Mouse (Mus musculus) forebrain, embryonic 10.5 days (tissue): Measurements from ENCODE around the gene 1700025C18Rik. TPM values are rescaled to one million over a fixed set of nuclear protein-coding genes. Genes with fewer than 3 reads are reported as not detected.

Source experiments
- DNase-seq: peaks from one replicate; pipeline ENCODE4 v3.0.0-alpha.2; 2017; ENCODE audit warnings: low spot score; ENCODE audit errors: extremely low spot score
- H3K27ac ChIP-seq: fragments of 300-500 bp; sonication (generic); 2 replicates; pipeline ENCODE4 v1.5.1; 2016; ENCODE audit warnings: mild to moderate bottlenecking
- H3K27me3 ChIP-seq: fragments of 300-500 bp; sonication (generic); 2 replicates; pipeline ENCODE4 v1.6.1; 2016; ENCODE audit warnings: mild to moderate bottlenecking; ENCODE audit not compliant: poor library complexity, severe bottlenecking
- H3K36me3 ChIP-seq: fragments of 300-500 bp; sonication (generic); replicated peaks from 2 replicates; pipeline ENCODE4 v1.6.1; 2016; ENCODE audit warnings: mild to moderate bottlenecking, moderate library complexity
- H3K4me1 ChIP-seq: fragments of 300-500 bp; sonication (generic); 2 replicates; pipeline ENCODE4 v1.6.1; 2016
- H3K4me3 ChIP-seq: fragments of 300-500 bp; sonication (generic); 2 replicates; pipeline ENCODE4 v1.5.1; 2016; ENCODE audit warnings: mild to moderate bottlenecking, moderate library complexity
- H3K9me3 ChIP-seq: fragments of 300-500 bp; sonication (generic); 2 replicates; pipeline ENCODE4 v1.6.1; 2016; ENCODE audit warnings: mild to moderate bottlenecking, moderate library complexity
- WGBS: fragments of 180-500 bp; shearing (Covaris S2); methylation state at CpG from one replicate; pipeline ENCODE4 v1.1.7; 2016; 5-methylcytosine and 5-hydroxymethylcytosine counted together
- polyA plus RNA-seq: library from polyadenylated mRNA; unstranded; fragments of >200 nt; fragmentation: Nextera tagmentation; extraction: Ambion mirVana; gene quantifications from 2 replicates; pipeline ENCODE4 v1.2.1, GENCODE M21; 2016

The 1700025C18Rik gene
- not detected in 2 replicates for polyA plus RNA-seq

DNA sequence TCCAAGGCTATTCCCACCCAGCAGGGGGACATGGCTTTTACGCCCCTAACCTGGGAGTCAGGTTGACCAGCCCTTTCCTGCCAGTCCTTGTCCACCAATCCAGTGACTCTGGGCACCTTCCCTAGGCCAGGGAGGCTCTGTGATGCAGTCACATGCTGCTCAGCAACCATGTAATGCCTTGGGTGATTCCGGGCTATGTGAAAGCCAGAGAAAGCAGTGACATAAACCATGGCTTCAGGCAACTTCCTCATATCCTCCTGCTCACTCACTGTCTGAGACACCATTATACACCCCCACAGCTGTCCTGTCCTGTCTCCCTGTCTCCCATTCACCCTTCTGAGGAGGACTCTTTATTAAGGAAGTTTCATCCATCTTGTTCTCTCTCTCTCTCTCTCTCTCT is at the start of gene 1700025C18Rik:
TSS of gene 1700025C18Rik (minus strand) at position 101 of the 400 bp plus-strand sequence.
- H3K9me3 ChIP-seq, result no peaks in the 10 kb centered on the region
- peaks cover 34% of the 10 kb centered on the region for H3K4me1 ChIP-seq
- no peak within 1 kb of the TSS for H3K4me3 ChIP-seq
- H3K27me3 ChIP-seq, result peaks cover 53% of the 10 kb centered on the region
- WGBS, result 87% methylated on average over 2 of the region's 2 CpGs
- DNase-seq, result no peak
- H3K27ac ChIP-seq, result no peak within 1 kb of the TSS
- no peaks in the 10 kb centered on the region for H3K36me3 ChIP-seq

DNA sequence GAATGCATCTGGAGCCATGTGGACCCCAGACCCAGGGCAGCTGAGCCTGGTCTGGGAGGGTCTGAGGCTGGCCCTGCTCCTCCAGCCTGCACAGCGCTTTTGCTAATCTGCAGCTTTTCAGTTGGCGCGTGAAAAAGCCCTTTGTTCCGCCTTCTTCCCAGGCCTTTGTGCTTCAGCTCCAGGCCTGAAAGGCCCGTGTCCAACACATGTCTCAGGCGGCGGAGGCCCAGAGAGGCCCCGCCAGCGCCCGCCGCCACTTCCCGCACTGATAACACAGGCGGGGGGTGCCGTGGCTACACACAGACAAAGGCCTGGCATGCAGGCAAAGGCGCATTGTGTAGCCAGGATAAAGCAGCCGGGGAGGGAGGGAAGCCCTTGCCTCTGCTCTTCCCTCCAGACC is 45.5 kb upstream of the 1700025C18Rik start:
- DNase-seq, result peak; percentile 87
- Histone ChIP-seq H3K27me3 (peaks cover 23% of the 10 kb centered on the region), H3K4me3 (peak overlapping the region; percentile 6; the same call in 1 of the 2 replicates)

DNA sequence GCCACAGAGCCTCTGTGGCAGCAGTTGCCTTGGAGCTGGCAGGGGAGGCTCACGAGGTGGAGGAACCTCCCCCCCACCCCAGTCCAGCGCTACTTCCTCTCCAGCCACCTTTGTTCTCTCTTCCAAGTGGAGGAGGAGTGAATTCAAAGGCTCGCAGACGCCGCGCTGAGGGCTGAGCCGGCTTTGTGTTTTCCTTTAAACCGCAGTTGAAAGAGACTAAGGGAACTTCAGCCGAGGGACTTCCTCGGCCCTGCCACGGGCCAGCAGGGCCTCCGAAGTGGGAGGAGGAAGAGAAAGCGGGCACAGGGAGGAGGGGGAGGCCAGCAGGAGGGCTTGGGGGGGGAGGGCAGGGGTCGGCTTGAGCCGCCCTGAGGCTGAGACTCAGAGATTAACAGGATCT is 43.0 kb upstream of the 1700025C18Rik start:
- peak; percentile 88 for DNase-seq
- no peaks in the 10 kb centered on the region for H3K36me3 ChIP-seq
- WGBS, result under 1% methylated on average over 15 of the region's 15 CpGs
- H3K4me1 ChIP-seq, result peaks cover 95% of the 10 kb centered on the region
- H3K27ac ChIP-seq, result peak overlapping the region; percentile 95
- H3K4me3 ChIP-seq, result peak overlapping the region; percentile 39
- H3K27me3 ChIP-seq, result peaks cover 36% of the 10 kb centered on the region
- no peaks in the 10 kb centered on the region for H3K9me3 ChIP-seq

More for the DNA sequence above, 45.5 kb upstream of the 1700025C18Rik start:
- Histone ChIP-seq H3K4me1 (peaks cover 98% of the 10 kb centered on the region), H3K9me3 (no peaks in the 10 kb centered on the region), H3K27ac (peak overlapping the region; percentile 95), H3K36me3 (no peaks in the 10 kb centered on the region)
- WGBS, result 5% methylated on average over 16 of the region's 16 CpGs

DNA sequence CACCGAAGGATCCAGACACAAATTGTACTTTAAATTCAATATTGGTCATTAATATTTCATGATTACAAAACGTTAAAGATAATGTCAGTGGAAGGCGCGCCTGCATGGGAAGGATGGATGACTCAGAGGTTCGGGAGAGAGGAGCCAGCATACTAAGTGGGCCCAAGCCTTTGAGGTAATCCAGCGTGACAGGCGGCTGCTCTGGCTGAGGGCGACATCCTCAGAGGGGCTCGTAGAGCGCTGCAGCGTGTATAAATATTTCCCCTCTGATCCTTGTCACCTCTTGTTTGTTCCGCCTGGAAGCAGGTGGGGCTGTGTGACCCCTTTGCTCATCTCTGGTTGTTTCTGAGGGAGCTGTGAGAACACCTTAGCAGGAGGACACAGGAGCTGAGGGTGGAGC is 40.9 kb upstream of the 1700025C18Rik start:
- no peak for DNase-seq
- no peaks in the 10 kb centered on the region for H3K36me3 ChIP-seq
- H3K4me3 ChIP-seq, result no peak overlapping the region
- H3K27me3 ChIP-seq, result peaks cover 54% of the 10 kb centered on the region
- H3K9me3 ChIP-seq, result no peaks in the 10 kb centered on the region
- H3K4me1 ChIP-seq, result peaks cover 95% of the 10 kb centered on the region
- H3K27ac ChIP-seq, result peak overlapping the region; percentile 95
- WGBS, result 39% methylated on average over 12 of the region's 12 CpGs

DNA sequence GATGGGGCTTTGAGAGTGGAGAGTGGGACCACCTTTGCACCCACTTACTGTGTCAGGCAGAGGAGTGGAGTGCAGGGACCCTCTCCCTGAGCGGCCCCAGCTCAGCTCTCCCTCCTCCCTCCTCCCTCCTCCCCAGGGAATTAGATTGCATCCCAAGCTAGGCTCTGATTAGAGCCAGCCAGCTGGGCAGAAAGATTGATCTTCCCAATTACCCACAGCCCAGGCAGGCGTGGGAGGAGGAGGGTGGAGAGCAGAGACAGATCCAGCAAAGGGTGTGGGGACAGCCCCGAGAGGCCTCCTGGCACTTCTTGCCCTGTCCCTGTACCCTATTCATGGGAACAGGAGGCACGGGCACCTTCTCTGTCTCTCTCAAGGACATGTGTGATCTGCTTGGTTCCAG is 38.6 kb upstream of the 1700025C18Rik start:
- H3K36me3 ChIP-seq, result no peaks in the 10 kb centered on the region
- H3K27me3 ChIP-seq, result peaks cover 70% of the 10 kb centered on the region
- 58% methylated on average over 4 of the region's 4 CpGs for WGBS
- H3K9me3 ChIP-seq, result no peaks in the 10 kb centered on the region
- DNase-seq, result no peak
- no peak overlapping the region for H3K4me3 ChIP-seq
- peaks cover 83% of the 10 kb centered on the region for H3K4me1 ChIP-seq
- H3K27ac ChIP-seq, result peak overlapping the region; percentile 68

DNA sequence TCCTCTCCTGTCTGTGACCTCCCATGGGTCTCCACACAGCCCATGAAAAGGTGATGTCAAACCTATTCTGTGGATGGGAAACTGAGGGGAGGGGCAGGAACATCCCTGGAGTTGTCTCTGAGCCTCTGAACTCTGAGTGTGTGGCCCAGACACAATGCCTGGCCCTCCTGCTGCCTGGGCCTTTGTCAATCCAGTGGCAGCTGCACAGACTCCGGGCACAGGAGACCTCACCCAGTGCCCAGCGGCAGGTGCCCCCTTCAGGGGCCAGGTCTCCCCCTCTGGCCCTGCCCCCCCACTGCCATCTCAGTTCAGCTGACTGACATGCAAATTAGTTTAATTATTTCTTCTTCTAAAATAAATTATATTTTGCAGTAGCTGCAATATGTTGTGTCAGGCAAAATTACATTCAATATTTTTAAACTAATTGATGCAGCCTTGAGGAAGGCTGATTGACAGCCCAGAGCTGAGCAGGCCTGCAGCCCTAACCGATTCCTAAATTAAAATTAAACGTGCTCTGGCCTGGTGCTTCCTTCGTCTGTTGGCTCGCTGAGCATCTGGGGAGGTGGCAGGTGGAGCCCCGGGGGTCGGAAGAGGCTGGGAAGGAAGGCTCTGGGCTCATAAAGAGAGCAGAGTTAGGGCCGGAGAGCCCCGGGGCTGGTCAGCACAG is 36.5 kb upstream of the 1700025C18Rik start:
- Histone ChIP-seq H3K27me3 (peaks cover 72% of the 10 kb centered on the region), H3K4me1 (peaks cover 63% of the 10 kb centered on the region), H3K9me3 (no peaks in the 10 kb centered on the region), H3K27ac (peak overlapping the region; percentile 75), H3K36me3 (peaks cover 6% of the 10 kb centered on the region; the same call in 1 of the 2 replicates), H3K4me3 (no peak overlapping the region)
- WGBS, result 28% methylated on average over 10 of the region's 10 CpGs
- DNase-seq, result no peak

DNA sequence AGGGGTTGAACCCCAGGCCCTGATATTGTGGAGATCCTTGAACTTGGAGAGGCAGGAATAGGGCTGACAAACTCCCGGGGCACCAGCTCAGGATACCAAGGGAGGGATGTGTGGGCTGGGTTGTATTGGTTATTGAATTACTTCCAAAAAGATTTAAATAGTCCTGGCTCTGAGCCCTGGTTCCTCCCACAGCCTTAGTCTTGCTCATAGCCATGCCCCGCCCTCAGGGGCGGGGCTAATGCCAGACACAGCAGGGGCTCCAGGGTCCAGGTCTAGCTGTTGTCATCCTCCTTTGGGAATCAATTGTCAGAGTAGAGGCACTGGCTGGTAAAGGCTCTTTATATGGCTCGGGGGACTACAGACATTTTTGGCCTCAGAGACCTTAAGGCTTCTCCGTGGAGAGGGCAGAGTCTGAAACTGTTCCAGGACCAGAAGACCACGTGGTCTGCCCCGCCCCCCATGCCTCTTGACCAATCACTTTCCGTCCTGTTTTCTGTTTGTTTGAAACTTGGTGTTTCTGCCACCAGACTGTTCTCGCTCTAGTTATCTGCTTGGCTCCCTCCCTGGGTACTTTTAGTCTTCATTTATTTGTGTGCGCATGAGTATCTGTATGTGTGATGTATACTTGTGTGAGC is 30.8 kb upstream of the 1700025C18Rik start:
- 36% methylated on average over 10 of the region's 10 CpGs for WGBS
- no peak for DNase-seq
- Histone ChIP-seq H3K4me3 (no peak overlapping the region), H3K27me3 (peaks cover 63% of the 10 kb centered on the region), H3K9me3 (no peaks in the 10 kb centered on the region), H3K4me1 (peaks cover 48% of the 10 kb centered on the region), H3K36me3 (peaks cover 6% of the 10 kb centered on the region; the same call in 1 of the 2 replicates), H3K27ac (no peak overlapping the region)

DNA sequence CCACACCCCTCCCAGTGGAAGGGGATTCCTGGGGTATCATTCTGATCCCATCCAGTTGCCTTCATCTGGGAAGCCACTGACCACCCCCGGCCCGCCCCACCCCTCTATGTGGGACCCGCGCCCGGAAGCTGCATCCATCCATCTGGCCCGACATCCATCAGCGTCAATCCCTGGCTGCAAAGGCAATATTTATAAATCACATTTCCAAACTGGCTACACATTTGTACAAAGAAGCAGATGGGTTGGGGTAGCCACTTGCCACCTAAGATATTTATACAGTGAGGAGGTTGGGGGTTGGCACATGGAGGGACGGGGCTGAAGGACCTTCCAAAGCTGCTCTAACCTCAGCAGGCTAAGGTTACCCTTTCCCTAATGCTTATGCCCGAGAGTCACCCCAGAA is 30.2 kb upstream of the 1700025C18Rik start:
- H3K4me1 ChIP-seq, result peaks cover 45% of the 10 kb centered on the region
- no peak overlapping the region for H3K4me3 ChIP-seq
- DNase-seq, result no peak
- no peak overlapping the region for H3K27ac ChIP-seq
- WGBS, result 86% methylated on average over 9 of the region's 9 CpGs
- H3K9me3 ChIP-seq, result no peaks in the 10 kb centered on the region
- peaks cover 63% of the 10 kb centered on the region for H3K27me3 ChIP-seq
- H3K36me3 ChIP-seq, result peaks cover 6% of the 10 kb centered on the region; the same call in 1 of the 2 replicates

DNA sequence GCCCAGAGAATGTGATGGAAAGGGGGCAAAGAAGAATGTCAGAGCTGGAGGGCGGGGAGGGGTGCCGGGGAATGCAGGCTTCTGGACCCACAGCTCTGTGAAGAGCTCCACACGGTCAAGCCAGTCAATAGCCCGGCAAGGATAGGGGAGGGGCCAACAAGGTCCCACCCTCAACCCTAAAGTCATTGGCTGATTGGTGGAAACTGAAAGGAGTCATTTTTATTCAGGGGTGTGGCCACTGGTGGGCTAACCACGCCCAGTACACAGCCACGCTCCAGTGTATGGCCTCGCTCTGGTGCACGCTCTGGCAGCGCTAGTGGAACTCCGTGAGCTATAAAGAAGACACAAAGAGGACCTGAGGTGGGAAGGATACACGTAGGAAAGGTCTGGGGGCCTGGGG is 23.2 kb upstream of the 1700025C18Rik start:
- WGBS, result 20% methylated on average over 11 of the region's 11 CpGs
- Histone ChIP-seq H3K36me3 (no peaks in the 10 kb centered on the region), H3K4me3 (peak overlapping the region; percentile 9; the same call in 1 of the 2 replicates), H3K4me1 (peaks cover 47% of the 10 kb centered on the region), H3K27me3 (peaks cover 100% of the 10 kb centered on the region), H3K27ac (no peak overlapping the region), H3K9me3 (no peaks in the 10 kb centered on the region)
- peak; percentile 55 for DNase-seq

DNA sequence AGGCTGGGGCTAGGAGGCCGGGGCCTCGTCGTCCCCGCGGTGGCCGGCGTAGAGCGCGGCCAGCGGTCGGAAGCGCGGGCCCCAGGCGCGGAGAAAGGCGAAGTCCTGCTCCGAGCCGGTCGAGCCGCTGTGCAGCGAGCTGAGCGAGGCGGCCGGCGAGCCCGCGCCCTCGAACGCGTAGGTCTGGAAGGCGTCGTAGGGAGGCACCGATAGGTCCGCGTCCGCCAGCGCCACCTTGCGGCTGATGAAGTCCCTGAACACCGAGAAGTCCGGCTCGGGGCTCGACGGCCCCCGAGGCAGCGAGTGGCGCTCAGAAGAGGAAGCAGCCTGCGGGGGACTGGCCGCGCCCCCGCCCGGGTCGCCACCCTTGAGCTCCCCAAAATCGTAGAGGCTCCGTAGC is 21.6 kb upstream of the 1700025C18Rik start:
- DNase-seq, result peak; percentile 84
- Histone ChIP-seq H3K9me3 (no peaks in the 10 kb centered on the region), H3K4me3 (peak overlapping the region; percentile 31), H3K27me3 (peaks cover 100% of the 10 kb centered on the region), H3K4me1 (peaks cover 51% of the 10 kb centered on the region), H3K27ac (peak overlapping the region; percentile 64), H3K36me3 (no peaks in the 10 kb centered on the region)
- WGBS, result under 1% methylated on average over 54 of the region's 54 CpGs

DNA sequence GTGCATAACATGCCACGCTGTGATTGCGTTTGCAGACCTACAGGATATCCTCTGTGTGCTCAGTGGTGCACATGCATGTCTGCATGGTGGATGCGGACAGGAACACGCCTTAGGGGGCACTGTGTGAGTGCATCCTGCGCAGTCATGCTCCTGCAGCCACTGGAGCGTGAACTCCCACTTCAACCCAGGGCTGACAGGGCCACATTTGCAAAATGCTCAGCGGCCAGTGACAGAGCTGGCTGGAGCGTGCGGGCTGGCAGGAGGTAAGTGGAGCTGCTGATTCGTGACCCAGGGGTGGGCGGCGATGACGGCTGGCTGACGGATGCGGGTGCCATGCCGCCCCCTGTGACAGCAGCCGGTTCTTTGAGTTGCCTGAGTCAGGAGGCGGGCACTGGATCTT is 16.0 kb upstream of the 1700025C18Rik start:
- peaks cover 99% of the 10 kb centered on the region for H3K27me3 ChIP-seq
- no peak for DNase-seq
- H3K27ac ChIP-seq, result 0 out of 2 replicates have a peak overlapping the region, but pooled peaks have one; percentile 12

DNA sequence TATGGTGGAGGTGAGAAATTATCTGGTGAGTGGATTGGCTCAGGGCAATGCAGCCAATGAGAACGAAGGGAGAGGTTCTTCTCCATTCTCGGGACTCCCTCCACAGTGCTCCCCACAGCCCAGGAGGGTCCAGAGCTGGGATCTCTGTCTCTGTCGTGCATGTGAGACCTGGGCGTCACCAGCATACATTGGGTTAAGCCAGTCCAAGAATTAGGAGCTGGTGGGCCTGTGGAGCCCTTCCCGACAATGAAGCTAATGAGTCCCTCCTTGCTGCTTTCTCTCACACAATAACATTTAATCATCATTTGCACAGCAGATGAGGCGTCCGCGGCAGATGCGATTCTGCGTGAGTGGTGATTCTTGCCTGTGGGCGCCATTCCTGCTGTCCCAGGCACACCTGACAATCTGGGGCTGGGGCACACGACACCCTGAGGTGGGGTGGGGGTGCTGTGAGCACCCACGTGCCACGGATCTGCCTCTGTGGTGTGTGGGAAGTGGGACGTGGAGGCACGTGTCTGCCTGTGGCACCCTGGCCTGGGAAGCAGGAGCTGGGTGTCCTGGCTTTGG is 15.0 kb upstream of the 1700025C18Rik start:
- Histone ChIP-seq H3K27ac (peak overlapping the region; percentile 9; the same call in 1 of the 2 replicates), H3K4me1 (peaks cover 35% of the 10 kb centered on the region), H3K4me3 (no peak overlapping the region), H3K27me3 (peaks cover 99% of the 10 kb centered on the region), H3K36me3 (no peaks in the 10 kb centered on the region), H3K9me3 (no peaks in the 10 kb centered on the region)
- DNase-seq, result no peak
- 65% methylated on average over 16 of the region's 16 CpGs for WGBS

More for the DNA sequence above, 16.0 kb upstream of the 1700025C18Rik start:
- Histone ChIP-seq H3K9me3 (no peaks in the 10 kb centered on the region), H3K36me3 (no peaks in the 10 kb centered on the region), H3K4me3 (no peak overlapping the region), H3K4me1 (peaks cover 28% of the 10 kb centered on the region)
- 24% methylated on average over 18 of the region's 18 CpGs for WGBS

DNA sequence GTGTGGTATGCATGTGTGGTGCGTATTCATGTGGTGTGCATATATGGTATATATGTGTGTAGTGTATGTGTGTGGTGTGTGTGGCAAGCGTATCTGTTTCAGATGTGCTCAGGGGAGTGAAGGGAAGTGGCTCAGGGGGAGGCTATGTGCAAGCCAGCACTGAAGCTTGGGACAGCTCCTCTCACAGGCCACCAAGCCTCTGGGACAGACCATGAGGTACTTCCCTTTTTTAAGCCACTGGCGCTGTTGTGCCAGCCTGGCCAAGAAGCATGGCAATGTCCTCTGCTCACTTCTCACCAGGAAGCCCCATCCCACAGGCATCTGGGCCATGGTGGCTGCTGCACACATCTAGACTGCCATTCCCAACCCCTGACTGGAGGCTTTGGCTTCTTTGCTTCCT is 12.4 kb upstream of the 1700025C18Rik start:
- Histone ChIP-seq H3K9me3 (no peaks in the 10 kb centered on the region), H3K4me1 (peaks cover 48% of the 10 kb centered on the region), H3K27ac (no peak overlapping the region), H3K4me3 (no peak overlapping the region), H3K36me3 (no peaks in the 10 kb centered on the region), H3K27me3 (peaks cover 96% of the 10 kb centered on the region)
- no peak for DNase-seq
- 88% methylated on average over 3 of the region's 3 CpGs for WGBS
